Mouse (Mus musculus) megakaryocyte, embryonic 14.5 days (primary cell): ENCODE data around the gene Pde4d. TPM values are rescaled to one million over a fixed set of nuclear protein-coding genes. Genes with fewer than 3 reads are reported as not detected.

Experiments used
- H3K27me3 ChIP-seq: replicated peaks from 2 replicates; pipeline ENCODE3; 2012; ENCODE audit warnings: inconsistent platforms
- H3K36me3 ChIP-seq: replicated peaks from 2 replicates; pipeline ENCODE3; 2012; ENCODE audit warnings: low read length, inconsistent platforms, mixed read lengths
- H3K4me1 ChIP-seq: 2 replicates; pipeline ENCODE4 v1.6.1; 2012; ENCODE audit warnings: inconsistent platforms
- H3K4me3 ChIP-seq: replicated peaks from 2 replicates; pipeline ENCODE3; 2012; ENCODE audit warnings: moderate library complexity, mild to moderate bottlenecking, inconsistent platforms
- H3K9me3 ChIP-seq: 2 replicates; pipeline ENCODE4 v1.6.1; 2012; ENCODE audit warnings: inconsistent platforms
- FLI1 ChIP-seq: IDR thresholded peaks from 2 replicates; pipeline ENCODE4 v1.6.1; 2012; ENCODE audit warnings: low read length, inconsistent platforms, mixed read lengths
- GATA1 ChIP-seq: IDR thresholded peaks from 3 replicates; pipeline ENCODE4 v1.6.1; 2012; ENCODE audit warnings: mixed read lengths, low read length, inconsistent platforms, borderline replicate concordance
- polyA plus RNA-seq: library from polyadenylated mRNA; stranded (reverse); fragments of >175 nt; gene quantifications from 2 replicates; pipeline ENCODE4 v1.2.3, GENCODE M21; 2012; ENCODE audit warnings: low replicate concordance; ENCODE audit not compliant: insufficient read depth

Gene Pde4d
- polyA plus RNA-seq, 1 experiment = 2.8 TPM

DNA sequence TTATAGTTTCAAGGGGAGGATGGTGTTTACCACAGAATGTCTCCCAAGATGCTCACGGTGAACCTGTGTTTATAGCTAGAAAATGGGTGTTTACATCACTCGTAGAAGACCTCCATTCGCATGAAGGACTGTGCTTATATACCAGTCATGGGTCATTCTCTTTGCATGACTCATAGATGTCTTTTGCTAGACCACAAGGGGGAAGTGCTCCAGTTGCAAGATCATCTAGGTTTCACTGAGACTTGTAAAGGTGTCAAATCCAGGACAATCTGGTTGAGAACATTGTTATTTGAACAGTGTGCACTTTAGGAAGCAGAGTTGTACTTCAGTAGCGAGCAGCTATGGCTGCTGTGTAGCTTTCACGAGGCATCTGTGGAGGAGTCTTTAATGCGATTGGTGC lies 35.3 kb downstream of the Pde4d start:
- H3K9me3 ChIP-seq = no peaks in the 10 kb centered on the region
- no peak overlapping the region for H3K4me3 ChIP-seq
- no peak for TF ChIP-seq FLI1
- no peak for TF ChIP-seq GATA1
- H3K4me1 ChIP-seq = peaks cover 19% of the 10 kb centered on the region
- no peaks in the 10 kb centered on the region for H3K36me3 ChIP-seq
- H3K27me3 ChIP-seq = peaks cover 6% of the 10 kb centered on the region

DNA sequence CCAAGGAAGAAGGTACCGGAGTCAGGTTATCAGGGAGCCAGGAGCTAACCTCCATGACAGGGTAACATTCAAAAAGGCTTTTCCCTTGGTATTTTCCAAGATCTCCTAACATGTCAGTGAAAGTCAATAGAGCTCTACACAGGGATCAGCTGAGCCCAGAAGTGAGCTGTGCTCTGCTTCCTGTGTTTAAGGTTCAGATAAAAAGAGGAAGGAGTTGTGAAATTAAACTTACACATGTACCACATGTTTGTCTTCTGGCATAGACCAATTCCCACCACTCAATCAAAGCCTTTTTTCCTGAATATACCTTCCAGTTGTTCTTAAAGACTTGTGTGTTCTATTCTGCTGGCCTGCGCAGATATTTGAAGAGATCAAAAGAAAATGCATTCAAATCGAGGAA lies 37.3 kb downstream of the Pde4d start:
- peaks cover 10% of the 10 kb centered on the region for H3K27me3 ChIP-seq
- TF ChIP-seq FLI1 (no peak), GATA1 (no peak)
- H3K9me3 ChIP-seq = no peaks in the 10 kb centered on the region
- no peaks in the 10 kb centered on the region for H3K36me3 ChIP-seq
- no peak overlapping the region for H3K4me3 ChIP-seq
- H3K4me1 ChIP-seq = peaks cover 19% of the 10 kb centered on the region

- Histone ChIP-seq H3K9me3 (no peaks in the 10 kb centered on the region), H3K4me1 (peaks cover 16% of the 10 kb centered on the region), H3K27me3 (peaks cover 11% of the 10 kb centered on the region), H3K36me3 (no peaks in the 10 kb centered on the region), H3K4me3 (no peak overlapping the region)
- TF ChIP-seq FLI1 (no peak), GATA1 (no peak)
Observed at GRCm38 (mm10) chr13:108489825-108490224, 40.1 kb downstream of the Pde4d start.

GRCm38 (mm10) chr13:108490872-108491271 lies 41.1 kb downstream of the Pde4d start:
- H3K9me3 ChIP-seq = no peaks in the 10 kb centered on the region
- no peak overlapping the region for H3K4me3 ChIP-seq
- peaks cover 11% of the 10 kb centered on the region for H3K27me3 ChIP-seq
- H3K36me3 ChIP-seq = no peaks in the 10 kb centered on the region
- H3K4me1 ChIP-seq = peaks cover 6% of the 10 kb centered on the region
- TF ChIP-seq FLI1 = no peak
- no peak for TF ChIP-seq GATA1

GRCm38 (mm10) chr13:108492886-108493285 lies 43.1 kb downstream of the Pde4d start:
- TF ChIP-seq GATA1 (no peak), FLI1 (no peak)
- no peaks in the 10 kb centered on the region for H3K9me3 ChIP-seq

DNA sequence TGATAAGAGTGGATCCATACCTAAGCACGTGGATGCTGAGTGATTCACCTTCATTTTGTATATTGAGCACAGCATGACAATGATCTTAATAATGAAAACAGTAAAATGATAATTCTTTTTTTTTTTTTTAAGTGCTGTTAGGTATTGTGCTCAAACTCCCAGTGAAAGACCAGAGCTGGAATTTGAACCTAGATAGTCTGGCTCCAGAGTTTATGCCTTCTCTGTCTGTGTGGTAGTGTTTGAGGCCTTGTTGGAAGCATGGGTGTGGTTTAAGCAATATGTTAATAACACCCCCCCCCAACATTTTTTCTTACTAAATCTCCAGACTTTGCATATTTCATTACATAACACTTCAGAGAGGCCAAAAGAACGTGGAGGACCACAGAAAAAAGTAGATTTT lies 44.6 kb downstream of the Pde4d start:
- Histone ChIP-seq H3K27me3 (peaks cover 9% of the 10 kb centered on the region), H3K4me1 (peaks cover 15% of the 10 kb centered on the region), H3K9me3 (no peaks in the 10 kb centered on the region), H3K36me3 (no peaks in the 10 kb centered on the region), H3K4me3 (no peak overlapping the region)
- TF ChIP-seq FLI1 (no peak), GATA1 (no peak)

More at GRCm38 (mm10) chr13:108492886-108493285, 43.1 kb downstream of the Pde4d start:
- Histone ChIP-seq H3K4me1 (peaks cover 3% of the 10 kb centered on the region), H3K4me3 (no peak overlapping the region), H3K36me3 (no peaks in the 10 kb centered on the region), H3K27me3 (peaks cover 11% of the 10 kb centered on the region)

DNA sequence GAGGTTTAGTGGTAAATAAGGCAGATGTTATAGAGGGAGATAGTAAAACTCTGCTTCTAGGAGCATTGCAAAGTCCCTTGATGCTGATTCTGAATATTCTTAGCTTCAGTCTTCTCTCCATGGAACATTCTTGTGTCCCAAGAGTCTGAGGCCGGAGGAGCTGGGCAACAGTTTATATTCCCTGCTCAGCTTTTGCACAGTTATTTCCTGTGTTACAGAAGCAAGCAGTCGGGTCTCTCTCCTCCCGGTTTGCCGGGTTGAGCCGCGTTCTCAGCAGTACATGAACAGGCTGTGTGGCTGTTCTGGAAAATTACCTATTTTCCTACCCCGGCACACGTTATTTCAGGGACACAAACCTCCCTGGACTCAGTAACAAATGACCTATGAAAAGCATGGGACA lies 48.0 kb downstream of the Pde4d start:
- no peaks in the 10 kb centered on the region for H3K9me3 ChIP-seq
- no peaks in the 10 kb centered on the region for H3K36me3 ChIP-seq
- no peak overlapping the region for H3K4me3 ChIP-seq
- H3K27me3 ChIP-seq = peaks cover 2% of the 10 kb centered on the region
- peaks cover 15% of the 10 kb centered on the region for H3K4me1 ChIP-seq
- no peak for TF ChIP-seq FLI1
- TF ChIP-seq GATA1 = no peak

DNA sequence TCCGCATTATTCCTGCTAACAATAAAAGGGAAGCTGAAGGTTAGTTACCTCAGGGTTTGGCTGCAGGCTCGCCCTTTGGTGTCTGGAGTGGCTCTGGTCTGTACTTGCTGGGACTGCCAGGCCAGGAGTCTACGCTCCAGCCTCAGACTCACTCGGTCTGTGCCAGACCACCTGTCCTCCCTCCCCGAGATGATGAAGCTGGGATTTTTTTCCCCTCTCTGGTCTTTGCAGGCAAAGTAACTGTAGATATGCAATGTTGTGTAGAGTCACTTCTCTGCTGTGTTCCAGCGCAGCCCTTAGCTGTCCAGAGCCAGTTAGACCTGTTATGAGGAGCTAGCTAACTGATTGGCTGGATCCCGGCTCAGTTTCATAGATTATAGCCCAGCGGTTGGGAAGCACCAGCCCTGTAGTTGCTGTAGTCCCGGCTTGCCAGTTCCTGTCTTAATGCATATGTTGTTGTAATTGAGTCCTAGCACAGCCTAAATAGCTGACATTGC lies 48.5 kb downstream of the Pde4d start:
- no peak for TF ChIP-seq FLI1
- no peak for TF ChIP-seq GATA1
- no peaks in the 10 kb centered on the region for H3K9me3 ChIP-seq
- no peaks in the 10 kb centered on the region for H3K36me3 ChIP-seq
- H3K27me3 ChIP-seq = peaks cover 2% of the 10 kb centered on the region
- peaks cover 15% of the 10 kb centered on the region for H3K4me1 ChIP-seq
- peak overlapping the region; percentile 60 for H3K4me3 ChIP-seq

DNA sequence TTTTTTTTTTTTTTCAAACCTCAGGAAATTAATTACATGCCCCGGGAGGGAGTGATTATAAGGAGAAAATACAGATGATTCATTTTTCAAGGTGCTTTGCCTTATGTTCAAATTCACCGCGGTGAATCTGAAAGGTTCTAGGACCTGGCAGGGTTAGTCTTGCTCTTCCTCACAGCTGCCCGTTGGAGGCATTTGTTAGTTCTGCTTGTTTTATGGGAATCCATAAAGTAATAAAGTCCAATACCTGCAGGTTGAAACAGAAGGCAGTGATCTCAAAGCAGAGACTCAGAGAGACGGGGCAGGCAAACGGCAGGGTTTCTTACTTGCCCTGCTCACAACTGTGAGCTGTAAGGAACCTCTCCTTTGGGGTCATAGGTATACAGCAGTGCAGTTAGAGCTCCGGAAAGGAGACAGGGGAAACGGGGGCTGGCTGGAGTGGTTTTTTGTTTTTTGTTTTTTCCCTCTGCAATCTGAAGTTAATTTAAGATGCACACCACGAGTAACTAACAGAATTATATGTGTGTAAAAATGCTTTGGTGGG lies 49.1 kb downstream of the Pde4d start:
- H3K4me1 ChIP-seq = peaks cover 15% of the 10 kb centered on the region

DNA sequence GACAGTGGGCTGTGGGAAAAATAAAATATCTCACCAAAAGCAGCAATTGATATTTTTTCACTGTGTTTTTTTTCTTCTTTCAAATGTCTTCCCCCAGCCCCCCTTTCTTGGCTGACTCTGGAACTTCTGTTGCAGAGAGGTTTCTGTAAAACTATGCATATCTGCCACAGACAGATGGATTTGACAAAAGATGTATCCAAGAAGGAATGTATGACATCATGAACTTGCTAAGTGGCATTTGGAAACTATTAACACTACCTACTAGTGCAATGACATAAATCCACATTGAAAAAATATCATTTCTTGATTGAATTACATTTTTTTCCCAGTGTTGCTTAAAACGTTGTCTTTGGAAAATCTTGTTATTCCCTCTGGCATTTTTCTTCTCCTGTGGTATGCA lies 51.6 kb downstream of the Pde4d start:
- no peak for TF ChIP-seq GATA1
- no peak for TF ChIP-seq FLI1
- Histone ChIP-seq H3K4me3 (no peak overlapping the region), H3K36me3 (no peaks in the 10 kb centered on the region), H3K27me3 (peaks cover 2% of the 10 kb centered on the region), H3K9me3 (no peaks in the 10 kb centered on the region), H3K4me1 (peaks cover 15% of the 10 kb centered on the region)

More for the DNA sequence above, 49.1 kb downstream of the Pde4d start:
- no peaks in the 10 kb centered on the region for H3K9me3 ChIP-seq
- peaks cover 2% of the 10 kb centered on the region for H3K27me3 ChIP-seq
- peak overlapping the region; percentile 19 for H3K4me3 ChIP-seq
- H3K36me3 ChIP-seq = no peaks in the 10 kb centered on the region
- TF ChIP-seq GATA1 (no peak), FLI1 (no peak)
